Mouse (Mus musculus) adrenal gland, postnatal 36 days (tissue): ENCODE measurements around the gene Ktn1. TPM values are rescaled to one million over a fixed set of nuclear protein-coding genes. Genes with fewer than 3 reads are reported as not detected.

Experiments used
- DNase-seq, 2 experiments: peaks; one replicate each; pipeline ENCODE4 v3.0.0; 2021; ENCODE audit warnings: mixed read lengths in 1 of 2
- total RNA-seq, 2 experiments: library from RNA; stranded (reverse); gene quantifications; 2 replicates each; pipeline ENCODE4 v1.2.3; 2021

Gene Ktn1
- total RNA-seq, 2 experiments from 2014 or later = 58.5 to 63.3 TPM

DNA sequence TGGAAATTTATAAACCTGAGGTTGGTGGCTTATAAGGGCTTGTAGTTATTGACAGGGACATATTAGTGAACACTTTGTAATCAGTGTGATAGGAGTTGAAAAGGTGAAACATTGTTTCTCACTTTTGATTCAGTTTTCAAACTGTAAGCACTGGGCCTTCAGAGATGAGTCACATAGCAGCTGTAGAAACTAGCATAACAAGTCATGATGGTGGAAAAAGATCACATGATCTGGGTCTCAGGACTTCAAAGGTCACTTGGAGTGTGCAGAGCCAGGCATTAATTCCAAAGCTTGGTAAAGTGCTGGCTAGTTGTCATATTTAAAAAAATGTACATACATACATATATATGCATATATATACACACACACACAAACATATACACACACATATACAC is 16.2 kb downstream of the Ktn1 start:
- DNase-seq = no peak

DNA sequence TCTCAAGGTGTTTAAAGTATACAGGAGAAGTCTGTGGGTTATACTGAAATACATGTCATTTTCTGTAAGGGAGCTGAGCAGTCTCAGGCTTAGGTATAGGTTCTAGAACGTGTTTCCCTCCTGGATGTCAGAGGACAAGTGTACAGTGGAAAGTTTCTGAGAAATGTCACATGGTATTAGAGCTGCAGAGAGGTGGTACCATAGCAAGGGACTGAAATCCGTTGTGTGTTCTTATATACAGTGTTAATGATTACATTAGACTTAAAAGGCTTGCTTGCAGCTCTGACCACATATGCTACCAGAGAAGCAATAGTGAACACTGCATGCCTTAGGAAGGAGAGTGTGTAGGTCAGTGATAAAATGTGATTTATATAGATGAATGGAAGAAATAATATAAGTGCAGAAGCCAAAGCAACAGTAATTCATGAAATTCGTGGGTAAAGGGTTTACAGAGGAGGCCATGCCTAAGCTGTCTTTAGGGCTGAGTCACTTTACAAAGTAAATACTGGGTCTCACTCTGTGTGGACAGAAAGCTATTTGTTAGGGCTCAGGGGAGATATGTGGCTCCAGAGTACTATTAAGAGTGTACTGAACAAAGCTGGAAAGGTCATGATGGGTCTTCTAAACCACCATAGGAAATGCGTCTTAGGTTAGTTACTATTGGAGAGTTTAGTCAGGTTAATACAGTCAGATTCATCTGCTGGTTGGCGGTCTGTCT is 17.0 kb downstream of the Ktn1 start:
- DNase-seq = no peak

DNA sequence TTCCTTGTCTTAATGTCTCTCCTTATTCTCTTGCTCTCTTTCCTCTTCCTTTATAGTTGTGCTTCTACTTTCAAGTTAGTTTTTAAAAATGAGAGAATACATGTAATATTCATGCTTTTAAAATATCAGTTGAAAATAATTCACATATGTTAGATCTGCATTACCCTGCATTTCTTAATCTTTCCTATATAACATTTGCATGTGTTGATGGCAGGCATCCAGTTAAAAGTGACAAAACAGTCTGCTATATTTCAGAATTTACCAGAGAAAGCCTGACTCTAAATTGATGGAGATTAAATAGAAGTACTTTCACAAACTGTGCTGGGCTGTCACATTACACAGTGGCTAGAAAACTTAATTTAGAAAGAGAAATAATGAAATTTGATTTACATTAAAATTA is 19.8 kb downstream of the Ktn1 start:
- no peak for DNase-seq

DNA sequence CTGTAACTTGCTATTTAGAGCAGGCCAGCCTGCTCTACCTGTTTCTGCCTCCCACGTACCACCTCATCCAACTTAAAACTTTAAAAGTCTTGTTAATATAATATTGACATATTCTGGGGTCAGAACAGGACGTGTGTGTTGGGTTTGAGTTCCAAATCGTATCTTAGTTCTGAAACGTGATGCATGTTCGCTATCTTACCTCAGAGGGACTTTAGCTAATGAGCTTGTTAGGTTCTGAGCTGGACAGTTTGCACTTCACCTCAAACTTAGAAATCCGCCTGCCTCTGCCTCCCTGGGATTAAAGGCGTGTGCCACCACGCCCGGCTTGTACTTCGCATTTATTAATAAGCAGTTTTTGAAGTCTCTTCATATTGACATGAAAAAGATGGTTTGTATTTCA is 34.6 kb downstream of the Ktn1 start:
- DNase-seq = no peak

DNA sequence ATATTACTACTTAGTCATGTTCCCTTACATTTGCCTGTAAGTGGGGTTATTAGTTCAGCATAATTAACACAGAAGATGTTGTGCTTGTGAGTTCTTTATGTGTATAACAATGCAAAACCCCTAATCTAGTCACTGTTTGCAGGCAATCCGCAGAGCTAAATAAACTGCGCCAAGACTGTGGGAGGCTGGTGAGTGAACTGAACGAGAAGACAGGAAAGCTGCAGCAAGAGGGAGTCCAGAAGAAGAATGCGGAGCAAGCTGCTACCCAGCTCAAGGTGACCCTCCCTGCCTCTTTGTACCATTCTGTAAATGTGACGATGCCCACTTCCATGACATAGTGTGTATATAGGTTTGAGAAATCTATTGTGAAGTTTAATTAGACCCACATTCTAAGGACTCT is 36.3 kb downstream of the Ktn1 start:
- DNase-seq = no peak

DNA sequence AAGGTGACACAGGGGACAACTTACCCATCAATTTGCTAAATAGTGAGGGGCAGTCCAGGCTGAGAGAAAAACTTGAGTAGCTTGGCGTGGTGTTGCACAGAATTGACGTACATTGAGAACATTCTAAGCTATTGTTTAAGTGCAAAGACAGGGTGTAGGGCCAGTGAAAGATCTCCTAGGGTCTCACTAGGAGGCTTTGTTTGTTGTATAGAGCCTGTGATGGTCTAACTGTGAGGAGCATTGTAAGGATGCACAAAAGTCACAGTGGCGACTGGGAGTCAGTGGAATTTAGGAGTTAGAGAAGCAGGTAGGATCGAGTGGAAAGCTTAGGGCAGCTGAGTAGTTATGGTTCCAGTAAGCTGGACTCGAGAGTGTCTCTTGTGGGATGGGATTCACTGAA is 50.9 kb downstream of the Ktn1 start:
- no peak for DNase-seq

DNA sequence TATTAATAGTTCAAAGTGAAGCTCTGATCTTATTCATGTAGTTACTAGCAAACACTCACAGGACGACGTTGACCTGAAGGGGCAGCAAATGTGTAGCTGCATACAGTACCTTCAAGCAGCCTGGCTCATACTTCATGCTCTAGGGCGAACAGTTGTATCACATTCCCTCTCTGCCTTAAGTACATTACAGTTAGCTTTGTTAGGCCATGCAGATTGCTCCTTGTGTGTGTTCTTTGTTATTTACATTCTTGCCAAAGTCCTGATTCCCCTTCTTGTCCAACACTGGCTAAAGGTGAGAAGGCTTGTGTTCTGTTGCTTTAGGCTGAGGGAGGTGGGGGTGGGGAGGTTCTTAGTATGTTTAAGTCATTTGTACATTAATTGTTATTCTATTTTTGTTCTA is 61.3 kb downstream of the Ktn1 start:
- no peak for DNase-seq

DNA sequence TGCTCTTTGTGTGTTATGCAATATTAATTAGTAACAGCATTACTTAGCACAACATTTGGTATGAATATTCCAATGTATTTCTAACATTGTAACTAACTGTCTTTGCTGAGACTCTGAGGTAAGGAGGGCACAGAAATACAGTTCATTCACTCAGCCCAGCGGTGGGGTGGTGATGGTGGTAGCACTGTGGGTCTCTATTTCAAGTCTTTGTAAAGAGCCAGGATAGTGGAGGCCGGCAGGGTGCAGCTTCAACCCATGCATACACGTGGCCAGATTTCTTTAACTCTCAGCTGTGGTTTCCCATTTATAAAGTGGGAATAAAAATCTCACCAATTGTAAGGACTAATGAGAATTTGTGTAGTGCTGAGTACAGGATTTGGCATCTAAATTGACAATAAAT is 67.5 kb downstream of the Ktn1 start:
- no peak for DNase-seq

DNA sequence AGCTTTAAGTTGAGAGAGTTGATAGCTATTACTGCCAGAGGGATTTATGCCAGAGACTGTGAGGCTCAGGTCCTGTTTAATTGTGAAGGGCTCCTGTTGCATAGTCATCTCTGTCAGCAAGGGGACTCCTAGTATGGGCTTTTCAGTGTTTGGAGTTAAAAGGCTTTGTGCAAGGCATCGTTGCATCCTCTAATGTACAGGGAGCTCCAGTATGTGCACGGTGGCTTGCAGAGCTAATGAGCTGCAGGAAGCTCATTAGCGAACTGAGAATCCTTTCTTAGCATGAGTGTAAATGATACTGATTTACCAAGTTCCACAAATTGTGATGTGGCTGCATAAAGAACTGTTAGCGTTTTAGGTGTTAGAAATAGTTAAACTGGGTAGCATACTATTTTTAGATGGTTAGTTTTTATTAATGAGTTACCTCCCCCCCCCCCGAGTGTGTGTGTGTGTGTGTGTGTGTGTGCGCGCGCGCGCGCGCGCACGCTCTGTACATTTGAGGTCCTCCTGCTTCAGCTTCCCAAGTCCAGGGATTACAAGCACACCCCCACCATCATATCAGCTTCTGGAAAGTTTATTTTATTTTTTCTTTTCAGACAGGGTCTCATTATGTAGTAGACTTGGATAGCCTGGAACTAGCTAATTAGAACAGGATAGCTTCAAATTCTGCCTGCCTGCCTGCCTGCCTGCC is 69.8 kb downstream of the Ktn1 start:
- no peak for DNase-seq

DNA sequence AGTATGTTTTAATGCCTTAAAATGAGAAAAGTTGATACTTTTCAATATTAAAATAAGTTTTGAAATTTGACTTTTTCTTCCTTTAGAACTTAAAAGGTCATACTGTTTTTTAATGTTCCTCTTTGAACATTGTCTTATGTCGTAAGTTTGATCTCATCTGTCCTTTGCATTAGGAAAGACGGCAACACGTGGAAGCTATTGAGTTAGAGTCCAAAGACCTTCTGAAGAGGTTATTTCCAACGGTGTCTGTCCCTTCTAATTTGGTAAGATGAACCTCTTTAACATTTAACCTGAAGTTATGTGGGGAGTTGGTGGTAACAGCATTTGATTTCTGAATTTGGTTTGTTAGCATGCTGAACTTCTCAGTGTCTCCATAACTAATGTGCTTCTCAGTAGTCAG is 71.8 kb downstream of the Ktn1 start:
- no peak for DNase-seq

DNA sequence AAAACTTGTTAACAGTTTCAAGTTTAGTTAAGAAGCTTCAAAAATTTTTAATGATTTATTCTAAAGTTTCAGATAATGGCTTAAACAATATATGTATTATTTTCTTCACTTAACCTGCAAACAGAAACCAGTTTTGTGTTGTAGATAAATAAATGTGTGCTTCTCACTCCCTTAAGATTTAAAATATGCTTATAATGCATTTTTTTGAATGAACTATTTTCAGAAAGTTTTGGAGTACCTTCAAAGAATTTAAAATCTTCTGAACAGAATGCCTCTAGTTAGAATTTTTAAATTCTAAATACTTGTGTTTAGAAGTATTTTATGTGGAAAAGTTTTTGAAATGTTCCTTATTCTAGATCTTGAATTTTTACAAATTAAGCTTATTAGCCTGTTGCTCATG is 74.8 kb downstream of the Ktn1 start:
- DNase-seq = no peak

DNA sequence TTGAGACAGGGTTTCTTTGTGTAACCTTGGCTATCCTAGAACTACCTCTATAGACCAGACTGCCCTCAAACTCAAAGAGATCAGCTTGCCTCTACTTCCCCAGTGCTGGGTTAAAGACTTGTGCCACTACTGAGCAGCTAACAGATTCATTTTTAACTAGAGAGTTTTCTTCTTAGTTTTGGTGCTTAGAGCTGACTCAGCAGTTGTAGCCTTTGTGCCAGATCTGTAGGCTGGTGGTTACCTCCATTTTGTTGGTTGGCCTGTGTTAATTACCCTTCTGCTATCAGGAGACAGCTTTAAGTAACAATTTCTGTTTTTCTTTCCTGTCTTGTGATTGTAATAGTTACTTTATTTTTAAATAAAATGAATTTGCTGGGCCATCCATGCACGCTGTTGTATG is 80.3 kb downstream of the Ktn1 start:
- no peak for DNase-seq

DNA sequence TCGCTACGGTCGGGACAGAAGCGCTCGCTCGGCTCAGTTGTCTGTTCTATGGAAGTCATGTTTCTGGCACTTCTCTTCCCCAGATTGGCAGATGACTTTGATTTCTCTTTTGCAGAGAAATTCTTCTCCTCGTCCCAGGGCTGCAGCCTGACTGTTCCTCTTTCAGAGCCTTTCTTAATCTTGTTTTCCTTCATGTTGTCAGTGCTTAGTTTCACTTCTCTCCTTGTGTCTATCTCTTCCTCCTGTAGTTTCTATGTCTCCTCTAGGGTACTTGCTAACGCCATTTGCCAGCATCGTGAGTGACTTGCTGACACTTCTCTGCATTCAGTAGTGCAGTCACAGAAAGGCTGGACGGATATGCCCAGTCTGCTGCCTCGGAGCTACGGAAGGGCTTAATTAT is 87.1 kb downstream of the Ktn1 start:
- DNase-seq = no peak

DNA sequence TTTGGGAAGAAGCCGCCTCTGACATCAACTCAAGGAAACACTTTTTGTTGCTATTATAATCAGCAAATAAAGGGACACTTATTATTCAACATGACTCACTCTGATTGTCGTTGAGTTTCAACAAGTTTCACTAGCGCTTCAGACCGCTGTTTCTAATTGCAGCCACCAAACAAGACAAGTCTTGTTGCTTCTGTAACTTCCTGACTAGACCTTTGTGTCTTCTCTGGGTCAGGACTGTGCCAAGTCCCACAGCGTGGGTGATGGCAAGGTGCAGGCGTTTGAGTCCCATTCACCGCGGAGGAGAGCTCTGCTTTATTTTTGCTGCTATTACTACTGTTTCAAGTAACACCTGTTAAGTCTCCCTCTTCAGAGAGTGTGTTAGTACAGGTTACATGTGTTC is 88.2 kb downstream of the Ktn1 start:
- no peak for DNase-seq

DNA sequence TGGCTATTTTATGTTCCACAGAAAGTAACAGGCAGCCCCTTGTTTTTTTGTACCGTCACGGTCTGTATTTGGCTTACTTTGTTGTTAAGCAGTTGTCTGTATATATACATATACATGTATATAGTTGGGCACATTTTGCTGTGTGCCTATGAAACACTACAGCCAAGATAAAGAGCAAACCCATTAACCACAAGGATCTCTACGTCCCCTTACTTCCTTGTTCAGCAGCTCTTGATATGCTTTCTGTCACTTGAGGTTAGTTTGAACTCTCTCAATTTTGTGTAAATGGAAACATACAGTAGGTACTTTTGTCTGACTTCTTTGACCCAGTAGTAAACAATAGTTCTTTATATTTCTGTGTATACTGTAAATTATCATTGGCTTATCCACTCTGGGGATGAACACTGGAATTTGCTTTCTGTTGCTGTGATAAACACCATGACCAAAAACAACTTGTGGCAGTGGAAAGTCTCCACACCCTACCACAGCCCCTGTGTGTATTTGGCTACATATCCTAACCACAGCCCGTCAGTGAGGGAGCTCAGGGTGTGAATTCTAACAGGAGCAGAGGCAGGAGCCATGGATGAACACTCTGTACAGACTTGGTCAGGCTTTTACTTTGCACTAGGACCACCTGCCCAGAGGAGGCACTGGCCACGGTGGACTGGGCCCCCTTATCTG is 92.2 kb downstream of the Ktn1 start:
- no peak for DNase-seq

DNA sequence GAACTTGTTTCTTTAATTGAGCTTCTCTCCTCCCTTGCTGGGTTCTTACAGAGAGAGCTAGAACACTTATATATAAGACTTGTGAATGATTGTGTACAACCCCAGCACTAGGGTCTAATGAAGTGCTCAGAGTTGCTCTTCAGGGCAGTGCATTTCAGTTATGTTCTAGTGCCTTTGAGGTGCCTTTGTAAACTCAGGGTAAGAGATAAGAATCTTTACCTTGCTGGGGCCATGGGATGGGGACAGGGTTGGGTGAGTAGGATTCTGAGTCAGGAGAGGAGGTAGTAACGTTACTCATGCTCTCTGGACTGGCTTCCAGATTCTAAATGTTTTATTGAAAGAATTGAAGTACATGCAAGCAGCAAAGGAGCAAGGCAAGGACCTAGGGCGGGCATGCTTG is 92.8 kb downstream of the Ktn1 start:
- DNase-seq = no peak

DNA sequence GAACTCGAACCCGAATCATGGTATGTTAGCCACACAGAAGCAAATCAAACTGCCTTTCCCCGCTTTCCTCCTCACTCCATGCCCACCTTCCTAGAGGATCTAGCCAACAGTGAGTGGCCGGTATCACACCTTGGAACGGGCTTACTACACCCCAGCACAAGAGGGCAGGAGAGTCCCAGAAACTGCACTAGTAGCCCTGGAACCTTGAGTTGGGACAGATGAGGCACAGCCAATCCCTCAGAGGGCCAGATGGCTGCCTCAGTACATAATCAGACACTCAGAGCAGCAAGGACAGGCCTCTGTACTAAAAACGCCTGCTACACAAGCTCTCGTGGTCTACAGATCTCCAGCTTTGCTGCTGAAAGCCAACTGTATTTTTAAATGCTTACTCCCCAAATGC is 94.4 kb downstream of the Ktn1 start:
- DNase-seq = no peak

DNA sequence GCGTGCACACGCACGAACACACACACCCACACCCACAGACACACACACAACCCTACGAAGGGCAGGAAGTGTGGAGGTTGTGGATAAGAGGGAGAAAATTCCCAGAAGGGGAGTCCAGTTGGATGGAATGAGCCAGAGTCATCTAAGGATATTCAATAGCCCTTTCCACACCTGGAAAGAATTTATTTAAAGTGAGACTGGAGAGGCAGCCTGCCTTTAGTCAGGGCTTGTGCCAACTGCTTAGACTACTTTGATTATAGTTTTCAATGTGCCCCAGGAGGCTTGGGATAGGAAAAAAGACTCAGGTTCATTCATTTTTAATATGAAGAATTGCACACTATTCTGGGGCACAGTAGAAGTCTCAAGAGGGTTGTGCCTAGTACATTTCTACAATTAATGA is 96.8 kb downstream of the Ktn1 start:
- no peak for DNase-seq

DNA sequence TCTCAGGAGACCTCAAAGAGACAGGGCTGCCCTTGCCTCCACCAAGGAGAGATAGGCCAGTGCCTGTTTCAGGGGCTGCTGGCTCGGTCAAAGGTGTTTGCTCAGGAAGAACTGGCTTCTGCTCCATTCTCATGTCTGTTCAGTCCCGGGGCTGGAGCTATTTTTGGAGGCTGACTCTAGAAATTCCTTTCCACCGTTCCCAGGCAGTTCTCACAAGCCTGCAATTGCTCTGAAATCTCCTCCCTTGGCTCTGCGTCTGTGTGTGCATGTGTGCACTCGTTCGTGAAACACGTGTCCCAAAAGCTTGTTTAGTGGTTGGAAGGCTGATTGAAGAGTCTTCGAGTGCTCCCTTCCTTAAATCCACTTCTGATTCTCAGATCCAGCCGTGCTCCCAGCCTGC is 99.3 kb downstream of the Ktn1 start:
- no peak for DNase-seq

DNA sequence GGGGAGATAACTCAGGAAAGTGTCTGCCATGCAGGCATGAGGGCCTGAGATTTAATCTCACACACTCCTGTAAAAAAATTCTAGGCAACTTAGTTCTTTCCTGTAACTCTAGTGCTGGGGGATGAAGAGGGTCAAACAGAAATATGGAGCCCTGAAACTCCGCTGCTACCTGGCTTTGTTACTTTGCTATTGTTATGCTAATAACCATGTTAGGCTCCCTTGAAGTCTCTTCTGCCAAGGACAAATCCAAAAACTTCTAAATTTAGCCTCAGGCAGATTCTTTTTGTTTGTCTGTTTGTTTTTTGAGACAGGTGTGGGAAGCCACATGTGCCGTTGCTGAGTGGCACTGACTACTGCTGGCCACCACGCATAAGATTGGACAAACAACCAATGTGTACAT is 100.5 kb downstream of the Ktn1 start:
- DNase-seq = no peak

DNA sequence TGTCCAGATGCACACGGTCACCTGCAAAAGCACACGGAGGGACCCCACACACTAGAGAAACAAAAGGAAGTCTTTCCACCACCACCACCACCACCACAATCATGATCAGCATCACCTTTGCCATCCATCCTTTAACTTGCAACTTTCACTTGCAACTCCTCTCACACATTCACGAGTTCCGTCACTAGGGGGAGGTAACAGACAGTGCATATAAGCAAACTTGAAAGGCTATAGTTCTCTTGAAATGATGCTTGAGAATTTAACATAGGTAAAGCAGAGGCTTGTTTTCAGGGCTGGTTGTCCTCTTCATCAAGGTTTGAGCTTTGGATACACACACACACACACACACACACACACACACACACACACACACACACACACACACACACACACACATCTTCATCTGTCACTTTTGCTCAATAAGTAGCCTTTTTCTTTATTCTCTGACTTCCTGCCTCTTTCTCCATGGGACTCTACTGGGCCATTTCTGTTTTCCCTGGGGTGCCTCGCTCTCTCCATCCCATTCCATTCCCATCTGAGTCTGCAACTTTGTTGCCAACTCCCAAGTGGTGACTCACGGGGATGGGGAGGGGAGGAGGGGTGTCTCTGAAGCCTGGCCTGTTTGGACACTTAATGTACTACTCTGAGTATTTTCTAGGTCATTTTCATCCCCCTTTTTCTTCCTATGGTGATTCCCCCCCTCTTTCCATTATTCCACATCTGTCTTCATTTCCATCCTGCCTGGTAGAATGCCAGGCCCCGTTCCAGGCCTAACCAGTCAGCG is 103.4 kb downstream of the Ktn1 start:
- DNase-seq = peak; percentile 33 to 60

DNA sequence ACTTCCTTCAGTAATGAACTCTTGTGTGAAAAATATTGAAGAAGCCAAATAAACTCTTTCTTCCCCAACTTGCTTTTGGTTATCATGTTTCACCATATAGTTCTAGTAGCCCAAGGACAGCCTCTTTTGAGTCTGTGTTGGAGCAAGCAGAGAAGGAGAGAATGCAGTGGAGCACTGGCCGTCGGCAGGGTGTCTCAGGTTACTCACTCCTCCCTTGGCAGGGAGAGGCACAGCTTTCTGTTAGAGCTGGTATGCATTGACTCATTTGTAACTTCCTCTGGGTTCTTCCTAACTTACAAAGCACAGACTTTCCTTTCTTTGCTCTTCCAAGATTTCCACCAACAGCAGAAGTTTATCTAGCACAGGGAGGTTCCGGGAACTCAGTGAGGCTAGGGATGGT is 105.3 kb downstream of the Ktn1 start:
- no peak for DNase-seq
